In the genomic region with DNA sequence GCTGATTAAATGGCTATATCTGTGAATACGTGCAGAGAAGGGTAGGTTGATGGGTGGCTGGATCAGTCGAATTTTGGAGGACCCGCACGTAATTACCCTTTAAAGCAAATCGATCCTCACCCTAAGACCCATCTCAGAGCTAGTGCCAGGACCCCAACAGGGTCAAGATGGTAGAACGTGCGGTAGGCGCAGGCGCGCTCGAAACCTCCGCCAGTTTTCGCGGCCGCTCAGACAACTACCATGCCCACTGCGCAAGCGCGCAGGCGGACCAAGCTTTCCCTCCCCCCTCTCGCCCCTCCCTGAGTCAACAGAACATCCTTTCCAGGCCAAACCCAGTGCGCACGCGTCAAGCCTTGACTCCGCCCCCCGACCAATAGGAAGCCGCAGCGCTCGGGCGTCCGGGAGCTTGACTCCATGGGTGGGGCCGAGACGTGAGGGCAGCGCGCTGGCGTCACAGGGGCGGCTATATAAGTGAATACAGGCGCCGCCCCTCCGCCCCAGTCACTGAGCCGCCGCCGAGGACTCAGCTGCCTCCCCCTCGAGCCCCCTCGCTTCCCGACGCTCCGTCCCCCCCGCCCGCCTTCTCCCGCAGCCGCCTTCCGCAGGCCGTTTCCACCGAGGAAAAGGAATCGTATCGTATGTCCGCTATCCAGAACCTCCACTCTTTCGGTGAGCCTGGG, we compare ENCODE assay signal across 8 mouse cellular contexts. TPM values are rescaled to one million over a fixed set of nuclear protein-coding genes. Genes with fewer than 3 reads are reported as not detected.
DNase-seq lines count a peak whose midpoint lies in the region; ATAC-seq and TF ChIP-seq lines count a peak whose summit lies in the region.

Eif1 (plus strand) TSS at position 394 of the 680 bp plus-strand sequence.

- H3K27ac ChIP-seq in gastrocnemius, adult 2 months, result peak within 1 kb of the TSS; percentile 100
- peak within 1 kb of the TSS; percentile 99 for H3K27ac ChIP-seq in hindbrain, postnatal 0 days
- H3K27ac ChIP-seq in left cerebral cortex, adult 2 months, result peak within 1 kb of the TSS; percentile 98

- peak; percentile 79 for ATAC-seq in common myeloid progenitor, adult 5-6 weeks (replicated peaks; ENCODE audit: low read depth, poor library complexity, severe bottlenecking)
- ATAC-seq in hindbrain, postnatal 0 days, result peak; percentile 92
- peak; percentile 83 for ATAC-seq in megakaryocyte, adult 5-6 weeks (ENCODE audit: poor library complexity, severe bottlenecking)

- DNase-seq in ZHBTc4 (ENCODE audit: low read depth, low spot score), result peak; percentile 100
- peak; percentile 100 for DNase-seq in gastrocnemius, adult 2 months
- DNase-seq in hindbrain, postnatal 0 days (ENCODE audit: low spot score), result peak; percentile 100
- peak; percentile 100 for DNase-seq in left cerebral cortex, adult 2 months (ENCODE audit: extremely low spot score in 1 of 2, low spot score in 2 of 2)
- peak; percentile 99 to 100 for DNase-seq in right cerebral cortex, adult 2 months (ENCODE audit: low spot score in 2 of 2)
- DNase-seq in urinary bladder, postnatal 14 days (ENCODE audit: low spot score), result peak; percentile 100

- no peak for TF ChIP-seq CTCF in gastrocnemius, adult 2 months (IDR thresholded peaks at IDR 0.05)
- no peak; the same call in 1 of the 2 replicates for TF ChIP-seq CTCF in hindbrain, postnatal 0 days (IDR thresholded peaks at IDR 0.05; ENCODE audit: low read depth)
- TF ChIP-seq CTCF in left cerebral cortex, adult 2 months (IDR thresholded peaks at IDR 0.05), result no peak; the same call in 1 of the 2 replicates

- intact Hi-C loops in gastrocnemius, adult 2 months (cut with DNase I), result no loop called here
- intact Hi-C loops in left cerebral cortex, adult 2 months (cut with DNase I), result loop anchor here (10.0 kb wide), 2 partner anchors 1095 to 1345 kb away; no protein-coding TSS in a partner anchor

- peak within 1 kb of the TSS; percentile 97 for H3K4me3 ChIP-seq in gastrocnemius, adult 2 months
- H3K4me3 ChIP-seq in hindbrain, postnatal 0 days (ENCODE audit: low read length), result peak within 1 kb of the TSS; percentile 78
- peak within 1 kb of the TSS; percentile 98 for H3K4me3 ChIP-seq in left cerebral cortex, adult 2 months

- H3K4me2 ChIP-seq in hindbrain, postnatal 0 days (ENCODE audit: low read depth, low read length), result peak within 1 kb of the TSS; percentile 77

- H3K4me1 ChIP-seq in hindbrain, postnatal 0 days (ENCODE audit: insufficient read depth, low read length), result no peaks in the 10 kb centered on the region

- H3K27me3 ChIP-seq in hindbrain, postnatal 0 days (ENCODE audit: insufficient read depth, low read length), result no peaks in the 10 kb centered on the region

- peaks cover 9% of the 10 kb centered on the region; the same call in 1 of the 2 replicates for H3K36me3 ChIP-seq in hindbrain, postnatal 0 days (ENCODE audit: insufficient read depth, low read length)

- no peaks in the 10 kb centered on the region for H3K9me3 ChIP-seq in hindbrain, postnatal 0 days (ENCODE audit: low read length)

- H3K9ac ChIP-seq in hindbrain, postnatal 0 days (replicated peaks; ENCODE audit: low read length), result peak within 1 kb of the TSS; percentile 96

- WGBS in hindbrain, postnatal 0 days, result under 1% methylated on average over 51 of the region's 58 CpGs

RNA-seq across cellular contexts. Expression of gene Eif1, which starts in this region (rescaled TPM):
- total RNA-seq in common myeloid progenitor, adult 5-6 weeks (2017), result 220 and 411 TPM in 2 replicates
- total RNA-seq in gastrocnemius, adult 2 months (2021), result 1,000 to 10,000 TPM; 1,442 to 1,567 TPM
- 74.1 and 76.5 TPM in 2 replicates for total RNA-seq in hindbrain, postnatal 0 days (2014; rRNA removed)
- polyA plus RNA-seq in hindbrain, postnatal 0 days (2015; fragmentation: Nextera tagmentation; extraction: Ambion mirVana), result 1,309 and 1,318 TPM in 2 replicates
- 100 to 1,000 TPM; 746 to 811 TPM for total RNA-seq in left cerebral cortex, adult 2 months (2021)
- total RNA-seq in megakaryocyte, adult 5-6 weeks (2015), result 1,372 and 1,486 TPM in 2 replicates
- 248 and 320 TPM in 2 replicates for total RNA-seq in megakaryocyte, adult 5-6 weeks (2017)

Comparison
In these comparisons a context has a peak if more than half of its experiments do, and no peak if none do; other contexts are left out.
1. Peak in every context shown above with its lines: DNase-seq, ATAC-seq, H3K4me3 ChIP-seq and H3K27ac ChIP-seq.